24 mouse cellular contexts compared by ENCODE assay signal in genomic region chr1:170546297-170546696, GRCm38 (mm10).
"Had no signal": no experiment of that assay in that cellular context is flagged by ENCODE, and none has a peak within 500 bp of the region (broad histone marks: within the 10 kb centered on the region; RNA-seq: fewer than 3 reads in every experiment).

No protein-coding gene starts in this region.

- H3K36me3 ChIP-seq: hindbrain, embryonic 15.5 days; kidney, embryonic 15.5 days; limb, embryonic 13.5 days; limb, embryonic 15.5 days; liver, embryonic 12.5 days had no signal

- H3K4me2 ChIP-seq: heart, embryonic 12.5 days; hindbrain, embryonic 13.5 days; hindbrain, embryonic 15.5 days; kidney, embryonic 15.5 days; limb, embryonic 13.5 days; limb, embryonic 15.5 days; liver, embryonic 12.5 days had no signal

- DNase-seq: gastrocnemius, adult 2 months; gastrocnemius, postnatal 10 days; gastrocnemius, postnatal 36 days; heart, adult 18-20 months; heart, postnatal 10 days; heart, postnatal 36 days; kidney, adult 11 months; kidney, adult 2 months; kidney, adult 9 months; kidney, postnatal 14 days; kidney, postnatal 36 days; layer of hippocampus, postnatal 36 days; left cerebral cortex, postnatal 4 days had no signal

- H3K9me3 ChIP-seq: heart, embryonic 10.5 days; hindbrain, embryonic 15.5 days; kidney, embryonic 15.5 days; limb, embryonic 15.5 days; liver, embryonic 12.5 days had no signal

- H3K27ac ChIP-seq: gastrocnemius, adult 2 months; heart, embryonic 10.5 days; hindbrain, embryonic 13.5 days; hindbrain, embryonic 15.5 days; hindbrain, postnatal 0 days; kidney, embryonic 15.5 days; kidney, postnatal 0 days; limb, embryonic 13.5 days; limb, embryonic 15.5 days; liver, embryonic 12.5 days had no signal

- H3K9ac ChIP-seq: heart, embryonic 12.5 days; hindbrain, embryonic 13.5 days; hindbrain, embryonic 15.5 days; kidney, embryonic 15.5 days; limb, embryonic 13.5 days; limb, embryonic 15.5 days; liver, embryonic 12.5 days had no signal

- H3K27me3 ChIP-seq: heart, embryonic 12.5 days; hindbrain, embryonic 13.5 days; hindbrain, embryonic 15.5 days; kidney, embryonic 15.5 days; limb, embryonic 13.5 days; limb, embryonic 15.5 days; liver, embryonic 12.5 days had no signal

- H3K4me3 ChIP-seq: gastrocnemius, adult 2 months; heart, embryonic 10.5 days; heart, embryonic 12.5 days; hindbrain, embryonic 13.5 days; hindbrain, embryonic 15.5 days; kidney, embryonic 15.5 days; limb, embryonic 13.5 days; limb, embryonic 15.5 days; liver, embryonic 12.5 days had no signal

- ATAC-seq: hindbrain, postnatal 0 days; intestine, embryonic 16.5 days; liver, embryonic 12.5 days had no signal
